Mouse (Mus musculus) frontal cortex, adult 2 months (tissue): Measurements from ENCODE around the gene Gm49366. TPM values are rescaled to one million over a fixed set of nuclear protein-coding genes. Genes with fewer than 3 reads are reported as not detected.
"Not testable (repeated sequence)": the region's sequence is repeated elsewhere in the genome, so short reads cannot be mapped to it uniquely, and the experiment has no call there.

ENCODE experiments used
- DNase-seq, 2 experiments: peaks; one replicate each; pipeline ENCODE4 v3.0.0; 2022; ENCODE audit warnings: low spot score in 1 of 2; ENCODE audit errors: extremely low spot score in 1 of 2
- polyA plus RNA-seq: library from polyadenylated mRNA; depleted of rRNA; stranded (reverse); fragments of >200 nt; gene quantifications from 2 replicates; pipeline ENCODE4 v1.2.3, GENCODE M21; 2012; rRNA removed

Gm49366 gene
- polyA plus RNA-seq: not detected in 2 replicates

- not testable (repeated sequence) for DNase-seq
Measured at GRCm38 (mm10) chr12:84038691-84039111, at the start of gene Gm49366. Gene Gm49366 (plus strand): TSS chr12:84038935.

- DNase-seq: no peak
Measured at GRCm38 (mm10) chr12:83989378-83989777, 49.4 kb upstream of the Gm49366 start.

DNA sequence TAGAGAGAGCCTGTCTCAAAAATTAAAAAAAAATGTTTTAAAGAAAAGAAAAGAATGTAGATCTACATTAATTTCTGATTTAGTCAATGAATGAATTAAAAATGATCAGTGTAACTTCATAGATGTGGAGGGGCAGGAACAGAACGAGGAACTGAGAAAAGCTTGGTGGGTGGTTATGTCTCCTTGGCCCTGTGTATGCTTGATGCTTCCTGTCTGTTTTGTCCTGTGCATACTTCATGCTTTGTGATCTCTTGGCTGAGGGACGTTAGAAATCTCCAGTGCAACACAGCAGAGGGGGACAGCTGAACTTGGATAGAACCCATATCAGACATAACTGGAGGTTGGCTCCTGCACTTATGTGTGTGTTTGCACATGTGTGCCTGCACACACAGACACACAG lies 41.5 kb upstream of the Gm49366 start:
- DNase-seq: no peak

DNA sequence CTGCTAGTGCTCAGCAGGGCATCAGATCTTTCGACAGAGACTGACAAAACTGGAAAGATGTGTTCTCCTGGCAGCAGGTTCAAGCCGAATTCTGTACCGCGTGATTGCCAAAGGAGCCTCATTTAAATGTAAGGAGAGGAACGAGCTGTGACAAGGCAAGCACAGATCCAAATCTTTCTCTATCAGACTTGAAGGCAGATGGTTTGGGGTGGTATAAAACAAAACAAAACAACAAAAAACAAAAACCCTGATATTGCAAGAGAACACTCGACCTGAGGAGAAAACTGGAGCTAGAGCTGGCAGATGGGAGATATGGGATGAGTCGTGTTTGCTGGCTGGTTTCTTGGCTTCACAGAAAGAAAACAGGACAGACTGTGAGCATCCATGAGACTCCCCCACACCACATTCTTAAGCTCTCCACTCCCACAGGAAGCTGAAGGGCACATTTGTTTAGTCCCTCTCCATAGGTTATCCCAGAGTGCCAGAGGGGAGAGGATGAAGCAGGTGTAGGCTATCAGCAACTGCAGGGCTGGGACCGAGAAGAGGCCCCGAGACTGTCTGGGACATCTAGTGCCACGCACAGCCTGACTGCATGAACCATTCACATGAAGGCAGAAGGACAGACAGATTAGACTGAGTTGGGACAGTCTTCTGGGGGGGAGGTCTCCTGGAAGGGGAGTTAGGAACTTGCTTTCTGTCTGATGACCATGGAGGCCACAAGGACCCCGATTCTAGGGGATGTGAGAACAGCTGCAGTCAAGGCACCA lies 40.2 kb upstream of the Gm49366 start:
- DNase-seq: no peak

- not testable (repeated sequence) for DNase-seq
Measured at GRCm38 (mm10) chr12:83999237-83999636, 39.5 kb upstream of the Gm49366 start.

DNA sequence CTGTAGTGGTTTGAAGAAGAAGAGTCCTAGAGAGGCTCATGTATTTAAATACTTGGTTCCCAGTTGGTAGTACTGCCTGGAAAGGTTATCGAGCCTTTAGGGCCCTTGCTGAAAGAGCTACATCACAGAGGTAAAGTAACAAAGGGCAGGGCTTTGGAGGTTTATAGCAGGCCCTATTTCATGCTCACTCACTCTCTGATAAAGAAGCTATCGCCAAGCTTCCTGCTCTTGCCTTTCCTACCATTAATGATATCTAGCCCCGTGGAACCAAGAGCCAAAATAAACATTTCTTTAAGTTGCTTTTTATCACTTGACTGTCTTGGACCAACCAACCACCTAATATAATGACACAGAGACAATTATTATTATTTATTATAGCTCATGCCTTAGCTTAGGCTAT lies 38.3 kb upstream of the Gm49366 start:
- DNase-seq: no peak

DNA sequence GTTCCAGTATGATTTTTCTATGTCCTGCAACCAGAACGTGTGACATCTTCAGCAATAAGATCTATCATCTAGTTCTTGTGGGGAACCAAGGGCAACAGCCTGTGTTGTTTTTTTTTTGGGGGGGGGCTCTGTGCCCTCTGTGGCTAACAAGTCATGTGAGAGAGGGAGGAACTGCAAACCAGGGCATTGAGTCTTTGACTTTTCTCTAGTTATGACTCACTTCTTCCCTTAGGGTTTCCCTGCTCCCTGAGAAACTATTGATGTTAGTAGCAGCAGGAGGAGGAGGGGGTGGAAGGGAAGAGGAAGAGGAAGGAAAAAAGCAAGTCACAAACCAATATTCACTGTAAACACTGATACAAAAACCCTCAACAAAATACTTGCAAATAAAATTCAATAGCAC lies 34.9 kb upstream of the Gm49366 start:
- DNase-seq: no peak

GRCm38 (mm10) chr12:84008251-84008650 lies 30.5 kb upstream of the Gm49366 start:
- no peak for DNase-seq

- DNase-seq: no peak
Measured at GRCm38 (mm10) chr12:84008729-84009128, 30.0 kb upstream of the Gm49366 start.

- DNase-seq: peak; percentile 58 to 66
Measured at GRCm38 (mm10) chr12:84009171-84009965, 29.4 kb upstream of the Gm49366 start, which contains the start of gene Acot1. Gene Acot1 (plus strand): TSS chr12:84009490.

GRCm38 (mm10) chr12:84010201-84010600 lies 28.5 kb upstream of the Gm49366 start:
- no peak for DNase-seq

GRCm38 (mm10) chr12:84011251-84012040 lies 27.3 kb upstream of the Gm49366 start:
- peak; percentile 50 to 82 for DNase-seq

GRCm38 (mm10) chr12:84013130-84013529 lies 25.6 kb upstream of the Gm49366 start:
- no peak for DNase-seq

- DNase-seq: peak in 1 of 2 experiments; percentile 49
Measured at GRCm38 (mm10) chr12:84013701-84014100, 25.0 kb upstream of the Gm49366 start.

- DNase-seq: not testable (repeated sequence)
Measured at GRCm38 (mm10) chr12:84020528-84020927, 18.2 kb upstream of the Gm49366 start.

DNA sequence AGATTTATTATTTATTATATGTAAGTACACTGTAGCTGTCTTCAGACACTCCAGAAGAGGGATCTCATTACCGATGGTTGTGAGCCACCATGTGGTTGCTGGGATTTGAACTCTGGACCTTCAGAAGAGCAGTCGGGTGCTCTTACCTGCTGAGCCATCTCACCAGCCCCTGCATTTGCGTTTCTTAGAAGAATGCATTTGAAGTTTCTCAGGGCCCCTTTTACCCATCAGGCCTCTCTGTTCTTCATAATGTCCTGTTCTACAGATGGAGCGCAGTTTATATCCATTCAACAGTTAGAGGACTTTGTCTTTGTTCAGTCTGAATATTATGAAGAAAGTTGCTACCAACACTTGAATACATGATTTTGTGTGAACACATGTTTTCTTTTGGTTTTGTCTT lies 16.5 kb upstream of the Gm49366 start:
- DNase-seq: not testable (repeated sequence)

GRCm38 (mm10) chr12:84023052-84023745 lies 15.5 kb upstream of the Gm49366 start:
- no peak for DNase-seq

DNA sequence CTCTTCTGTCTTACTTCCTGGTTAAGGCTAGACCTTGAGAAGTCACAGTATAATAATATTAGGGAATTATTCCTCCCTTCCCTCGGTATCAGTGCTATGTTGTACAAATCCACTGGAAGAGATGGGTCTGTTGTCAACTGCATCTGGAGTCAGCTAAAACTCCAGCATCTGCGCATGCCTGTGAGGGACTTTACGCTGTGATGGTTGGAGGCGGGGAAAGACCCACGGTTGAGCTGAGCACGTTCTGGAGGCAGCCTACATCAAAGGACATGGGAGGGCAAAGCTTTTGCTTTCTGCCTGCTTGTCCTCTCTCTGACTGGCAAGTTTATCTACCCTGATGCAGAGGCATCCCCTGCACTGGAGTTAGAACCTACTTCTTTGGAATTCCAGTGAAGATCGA lies 12.8 kb upstream of the Gm49366 start:
- DNase-seq: no peak

DNA sequence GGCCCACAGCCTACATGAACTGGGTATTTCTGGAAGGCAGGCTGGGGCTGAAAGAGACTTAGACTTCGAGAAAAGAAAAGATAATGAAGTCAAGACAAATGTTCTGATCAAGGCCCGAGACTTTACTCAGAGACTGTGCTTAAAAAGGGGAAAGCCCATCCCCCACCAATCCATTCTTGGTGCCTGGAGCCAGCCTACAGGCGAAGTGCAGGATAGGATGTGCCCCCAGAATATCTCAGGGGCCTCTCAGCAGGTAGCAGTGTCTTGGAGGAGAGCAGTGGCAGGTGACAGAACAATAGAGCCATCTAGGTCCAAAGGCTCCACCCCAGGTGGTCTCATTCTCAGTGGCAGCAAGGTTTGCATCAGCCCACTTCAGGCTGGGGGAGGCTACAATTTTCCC lies 10.4 kb upstream of the Gm49366 start:
- DNase-seq: not testable (repeated sequence)

- DNase-seq: not testable (repeated sequence)
Measured at GRCm38 (mm10) chr12:84029043-84029442, 9.7 kb upstream of the Gm49366 start.
